Mouse (Mus musculus) brown adipose tissue, adult 24 weeks (tissue): Measurements from ENCODE around the gene Synpr. TPM values are rescaled to one million over a fixed set of nuclear protein-coding genes. Genes with fewer than 3 reads are reported as not detected.
"Not testable (repeated sequence)": the region's sequence is repeated elsewhere in the genome, so short reads cannot be mapped to it uniquely, and the experiment has no call there.

Experiments used
- H3K27ac ChIP-seq: fragments of 200-500 bp; replicated peaks from 2 replicates; pipeline ENCODE4 v1.5.1; 2012; ENCODE audit warnings: low read depth, mild to moderate bottlenecking, low read length
- H3K4me1 ChIP-seq: fragments of 200-500 bp; 2 replicates; pipeline ENCODE4 v1.6.1; 2012; ENCODE audit warnings: low read length, mixed read lengths; ENCODE audit not compliant: control insufficient read depth, insufficient read depth, insufficient read length
- H3K4me3 ChIP-seq: fragments of 200-500 bp; 2 replicates; pipeline ENCODE4 v1.5.1; 2012; ENCODE audit warnings: low read depth, mild to moderate bottlenecking, low read length, moderate library complexity; ENCODE audit not compliant: insufficient read depth
- polyA plus RNA-seq: library from polyadenylated mRNA; stranded (reverse); fragments of >200 nt; gene quantifications from 2 replicates; pipeline ENCODE4 v1.2.4, GENCODE M21; 2012; ENCODE audit not compliant: missing spikeins, insufficient read depth, insufficient read length

Synpr gene
- not detected in 2 replicates for polyA plus RNA-seq

DNA sequence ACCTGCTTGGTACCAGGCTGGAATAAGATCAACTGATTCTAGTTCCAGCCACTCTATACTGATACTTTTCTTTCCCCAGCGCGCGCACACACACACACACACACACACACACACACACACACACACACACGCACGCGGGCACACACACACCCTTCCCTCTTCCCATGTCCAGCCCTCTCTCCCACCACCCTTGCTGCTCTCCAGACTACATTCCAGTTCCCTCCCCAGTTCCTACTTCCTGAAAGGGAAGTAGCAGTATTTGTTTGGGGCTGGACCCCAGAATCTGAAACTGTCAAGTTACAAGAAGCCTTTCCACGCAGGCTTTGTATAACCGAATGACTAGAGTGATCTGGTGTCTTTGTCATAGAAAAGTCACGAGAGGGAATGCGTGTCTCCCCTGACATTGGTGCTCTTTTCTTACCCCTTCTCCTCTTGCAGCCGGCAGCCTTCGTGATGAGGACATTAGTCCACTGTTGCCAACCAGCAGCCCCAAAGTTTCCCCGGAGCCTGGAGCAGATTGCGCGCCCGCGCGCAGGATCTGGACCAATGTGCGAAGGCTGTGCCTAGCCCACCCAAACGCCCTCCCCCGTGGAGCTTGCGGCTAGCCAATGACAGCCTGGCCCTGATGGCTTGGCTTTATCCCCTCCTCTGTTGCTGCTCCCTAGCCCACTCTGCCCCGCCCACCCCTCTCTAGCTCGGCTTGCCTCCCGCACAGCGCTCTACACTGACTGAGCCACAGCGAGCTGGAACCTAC is at the start of gene Synpr:
Gene Synpr (plus strand): TSS at position 690 of the 754 bp plus-strand sequence.
- H3K4me1 ChIP-seq, result no peaks in the 10 kb centered on the region; the same call in 1 of the 2 replicates
- H3K27ac ChIP-seq, result no peak within 1 kb of the TSS
- no peak within 1 kb of the TSS for H3K4me3 ChIP-seq

- no peak overlapping the region for H3K4me3 ChIP-seq
- no peak overlapping the region for H3K27ac ChIP-seq
- no peaks in the 10 kb centered on the region for H3K4me1 ChIP-seq
Observed at GRCm38 (mm10) chr14:13236929-13237328, 47.7 kb upstream of the Synpr start.

GRCm38 (mm10) chr14:13247431-13247830 is 37.1 kb upstream of the Synpr start:
- Histone ChIP-seq H3K4me1 (no peaks in the 10 kb centered on the region), H3K4me3 (no peak overlapping the region), H3K27ac (no peak overlapping the region)

- no peak overlapping the region for H3K27ac ChIP-seq
- H3K4me3 ChIP-seq, result no peak overlapping the region
- H3K4me1 ChIP-seq, result no peaks in the 10 kb centered on the region
Observed at GRCm38 (mm10) chr14:13249361-13249760, 35.2 kb upstream of the Synpr start.

DNA sequence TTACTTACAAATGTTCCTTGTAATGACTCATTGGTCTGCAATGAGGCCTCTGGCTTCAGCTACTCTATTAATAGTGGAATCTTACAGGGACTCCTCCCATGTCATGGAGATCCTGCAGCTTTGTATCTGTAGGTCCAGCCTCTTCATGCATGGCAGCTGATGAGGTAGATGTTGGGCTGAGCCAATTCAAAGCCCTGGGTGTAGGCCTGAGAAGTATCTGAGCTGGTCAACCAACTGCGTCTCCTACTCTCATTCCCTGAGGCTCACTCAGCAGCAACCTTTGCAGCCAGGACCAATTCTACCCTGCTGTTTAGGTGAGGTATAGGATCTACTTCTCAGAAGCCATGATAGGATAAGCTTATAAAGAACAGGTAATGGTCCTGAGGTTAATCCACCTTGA is 32.0 kb upstream of the Synpr start:
- H3K27ac ChIP-seq, result no peak overlapping the region
- no peaks in the 10 kb centered on the region for H3K4me1 ChIP-seq

DNA sequence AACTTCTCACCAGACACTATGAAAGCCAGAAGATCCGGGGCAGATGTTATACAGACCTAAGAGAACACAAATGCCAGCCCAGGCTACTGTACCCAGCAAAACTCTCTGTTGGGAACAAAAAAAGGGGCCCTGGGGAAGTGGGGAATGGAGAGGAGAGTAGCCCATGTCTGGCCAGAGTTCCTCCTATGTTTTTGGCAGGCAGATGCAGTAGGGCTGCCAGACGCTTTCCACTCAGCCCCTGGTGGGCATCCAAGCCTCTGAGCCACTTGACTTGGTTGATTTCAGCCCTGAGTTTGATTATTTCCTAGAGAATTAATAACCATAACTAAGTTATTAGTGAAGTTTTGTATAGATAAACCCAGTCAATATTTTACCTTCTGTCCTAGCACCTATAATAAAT is 29.8 kb upstream of the Synpr start:
- not testable (repeated sequence) for H3K27ac ChIP-seq, H3K4me1 ChIP-seq, H3K4me3 ChIP-seq

More for the DNA sequence above, 32.0 kb upstream of the Synpr start:
- H3K4me3 ChIP-seq, result no peak overlapping the region

DNA sequence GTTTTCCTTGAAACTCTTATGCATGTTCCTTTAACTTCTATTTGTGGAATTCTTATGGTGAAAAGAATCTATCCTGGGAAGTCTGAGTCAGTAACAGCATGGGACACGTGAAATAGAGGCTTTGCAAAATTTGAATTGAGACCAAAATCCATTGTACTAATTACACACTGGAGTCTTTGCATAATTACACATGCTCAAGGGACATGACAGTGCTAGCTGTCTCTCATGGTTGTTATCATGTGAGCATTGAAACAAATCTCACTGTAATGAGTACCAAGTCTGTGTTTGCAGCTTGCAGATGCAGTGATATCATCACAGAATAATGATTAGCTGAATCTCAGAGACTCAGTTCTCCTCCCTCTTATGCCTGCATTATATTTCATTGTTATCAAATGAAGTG is 22.2 kb upstream of the Synpr start:
- Histone ChIP-seq H3K4me1 (no peaks in the 10 kb centered on the region), H3K4me3 (no peak overlapping the region), H3K27ac (no peak overlapping the region)

GRCm38 (mm10) chr14:13266331-13266730 is 18.2 kb upstream of the Synpr start:
- Histone ChIP-seq H3K4me3 (no peak overlapping the region), H3K27ac (no peak overlapping the region), H3K4me1 (no peaks in the 10 kb centered on the region)

DNA sequence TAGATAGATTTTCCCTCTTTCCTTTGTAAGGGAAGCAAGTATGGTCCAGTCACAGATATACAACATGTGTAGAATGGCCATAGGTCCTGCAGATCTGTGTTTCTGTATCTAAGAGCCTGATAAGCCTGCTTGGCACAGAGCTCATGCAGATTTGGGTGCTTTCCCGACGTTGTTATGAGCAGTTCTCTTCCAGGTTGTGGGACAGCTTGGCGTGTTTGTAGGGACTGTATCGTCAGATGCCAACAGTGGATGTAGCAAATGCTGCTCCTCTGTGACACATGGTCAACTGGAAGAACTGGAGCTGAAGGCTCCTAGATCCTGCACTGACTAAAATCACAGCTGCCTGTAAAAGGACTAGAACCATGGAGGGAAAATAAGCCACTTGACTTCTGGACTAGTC is 17.4 kb upstream of the Synpr start:
- no peak overlapping the region for H3K27ac ChIP-seq
- no peaks in the 10 kb centered on the region for H3K4me1 ChIP-seq
- H3K4me3 ChIP-seq, result no peak overlapping the region

- no peak overlapping the region for H3K27ac ChIP-seq
- no peak overlapping the region for H3K4me3 ChIP-seq
- H3K4me1 ChIP-seq, result no peaks in the 10 kb centered on the region; the same call in 1 of the 2 replicates
Observed at GRCm38 (mm10) chr14:13283211-13283610, 1.4 kb upstream of the Synpr start.

GRCm38 (mm10) chr14:13284845-13285198 is 242 bp downstream of the Synpr start:
- H3K4me3 ChIP-seq, result no peak overlapping the region
- no peak overlapping the region for H3K27ac ChIP-seq
- no peaks in the 10 kb centered on the region; the same call in 1 of the 2 replicates for H3K4me1 ChIP-seq

GRCm38 (mm10) chr14:13285341-13286130 is 956 bp downstream of the Synpr start:
- Histone ChIP-seq H3K4me1 (no peaks in the 10 kb centered on the region; the same call in 1 of the 2 replicates), H3K27ac (no peak overlapping the region), H3K4me3 (no peak overlapping the region)

DNA sequence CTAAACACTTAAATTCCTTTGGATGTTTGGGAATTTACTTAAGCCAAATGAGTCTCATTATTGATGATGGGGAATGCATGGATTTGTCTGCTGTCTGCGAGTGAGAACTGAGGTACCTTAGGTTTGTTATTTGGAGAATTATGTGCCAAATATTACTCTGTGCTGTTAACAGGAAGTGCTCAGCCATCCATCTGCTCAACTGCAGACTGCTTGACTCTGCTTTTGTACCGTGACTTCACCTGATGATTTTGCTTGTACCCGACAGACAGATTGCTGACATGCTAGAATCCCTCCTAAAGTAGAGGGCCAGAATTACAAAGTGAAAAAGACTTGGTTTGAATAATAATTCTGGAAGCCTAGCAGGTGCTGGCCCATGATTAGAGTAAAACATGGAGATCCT is 9.6 kb downstream of the Synpr start:
- no peaks in the 10 kb centered on the region for H3K4me1 ChIP-seq
- H3K4me3 ChIP-seq, result no peak overlapping the region
- no peak overlapping the region for H3K27ac ChIP-seq

DNA sequence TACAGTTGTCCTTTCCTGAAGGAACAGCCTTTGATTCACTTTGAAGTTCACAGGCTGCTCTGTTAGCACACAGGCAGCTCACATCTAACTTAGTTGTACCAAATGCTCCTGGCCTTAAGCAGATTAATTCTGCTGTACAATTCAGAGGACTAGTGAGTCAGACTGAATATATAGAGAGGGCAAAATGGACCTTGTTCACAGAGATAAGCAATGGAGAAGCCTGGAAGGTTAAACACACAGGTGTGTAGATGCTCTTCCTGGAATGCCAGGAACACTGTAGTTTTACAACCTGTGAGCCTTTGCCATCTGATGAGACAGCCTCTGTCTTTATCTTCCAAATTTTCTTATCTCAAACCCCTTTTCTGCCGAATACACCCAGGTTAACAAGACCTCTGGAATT is 29.7 kb downstream of the Synpr start:
- Histone ChIP-seq H3K4me3 (no peak overlapping the region), H3K4me1 (no peaks in the 10 kb centered on the region), H3K27ac (no peak overlapping the region)

DNA sequence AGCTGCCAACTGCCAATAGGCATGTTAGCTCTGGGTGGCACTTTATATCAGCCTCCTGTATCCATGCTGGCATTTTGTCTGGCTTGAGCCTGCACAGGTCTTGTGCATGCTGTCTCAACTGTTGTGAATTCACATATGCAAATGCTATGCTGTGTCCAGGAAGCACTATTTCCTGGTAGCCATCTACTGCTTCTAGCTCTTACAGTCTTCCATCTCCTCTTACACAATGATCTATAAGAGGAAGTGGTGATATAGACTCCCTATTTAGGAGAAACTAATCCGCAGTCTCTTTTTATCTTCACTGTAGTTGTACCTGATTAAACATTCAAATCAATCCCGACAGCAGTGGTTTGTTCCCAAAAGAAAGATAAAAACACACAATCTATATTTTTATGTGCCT is 43.9 kb downstream of the Synpr start:
- H3K4me1 ChIP-seq, result no peaks in the 10 kb centered on the region
- no peak overlapping the region for H3K27ac ChIP-seq
- no peak overlapping the region for H3K4me3 ChIP-seq
